Mouse (Mus musculus): Measurements from ENCODE around the gene Lnx2. TPM values are rescaled to one million over a fixed set of nuclear protein-coding genes. Genes with fewer than 3 reads are reported as not detected.

The Lnx2 gene
- polyA plus RNA-seq, 1 experiment from 2014 or later, result 9.3 TPM

- ATAC-seq (ENCODE audit: low FRiP score, low TSS enrichment), result 0 out of 2 replicates have a peak, but pooled peaks have one; percentile 54
- WGBS, result 8% methylated on average over 8 of the region's 8 CpGs
These were observed 93.2 kb downstream of the Lnx2 start for GRCm38 (mm10) chr5:146983216-146983615.

GRCm38 (mm10) chr5:146981376-146981775 lies 95.0 kb downstream of the Lnx2 start:
- no peaks in the 10 kb centered on the region for H3K36me3 ChIP-seq (ENCODE audit: control insufficient read depth, insufficient read depth, low read length)
- H3K4me3 ChIP-seq (ENCODE audit: low read depth, low read length), result no peak overlapping the region
- H3K4me1 ChIP-seq (replicated peaks; ENCODE audit: control insufficient read depth, insufficient read depth), result no peaks in the 10 kb centered on the region
- H3K9ac ChIP-seq (ENCODE audit: low read length), result no peak overlapping the region
- 79% methylated on average over 6 of the region's 6 CpGs for WGBS
- H3K9me3 ChIP-seq (ENCODE audit: control insufficient read depth, low read length), result no peaks in the 10 kb centered on the region
- no peak overlapping the region for H3K27ac ChIP-seq (replicated peaks)
- ATAC-seq (ENCODE audit: low FRiP score, low TSS enrichment) (no peak), DNase-seq (ENCODE audit: low spot score) (no peak)
- no peaks in the 10 kb centered on the region for H3K27me3 ChIP-seq (ENCODE audit: control insufficient read depth, insufficient read depth, low read length)
- H3K4me2 ChIP-seq (replicated peaks; ENCODE audit: low read depth), result no peak overlapping the region
- TF ChIP-seq EP300 (optimal IDR thresholded peaks at IDR 0.05) (no peak), CTCF (IDR thresholded peaks at IDR 0.05; ENCODE audit: low read depth) (no peak)

More at GRCm38 (mm10) chr5:146983216-146983615, 93.2 kb downstream of the Lnx2 start:
- Histone ChIP-seq H3K4me3 (ENCODE audit: low read depth, low read length) (no peak overlapping the region), H3K36me3 (ENCODE audit: control insufficient read depth, insufficient read depth, low read length) (no peaks in the 10 kb centered on the region), H3K4me1 (replicated peaks; ENCODE audit: control insufficient read depth, insufficient read depth) (no peaks in the 10 kb centered on the region), H3K9ac (ENCODE audit: low read length) (no peak overlapping the region), H3K27ac (replicated peaks) (no peak overlapping the region), H3K9me3 (ENCODE audit: control insufficient read depth, low read length) (no peaks in the 10 kb centered on the region), H3K4me2 (replicated peaks; ENCODE audit: low read depth) (no peak overlapping the region), H3K27me3 (ENCODE audit: control insufficient read depth, insufficient read depth, low read length) (no peaks in the 10 kb centered on the region)
- peak; percentile 94 for TF ChIP-seq CTCF (IDR thresholded peaks at IDR 0.05; ENCODE audit: low read depth)
- no peak for TF ChIP-seq EP300 (optimal IDR thresholded peaks at IDR 0.05)
- peak; percentile 74 for DNase-seq (ENCODE audit: low spot score)

DNA sequence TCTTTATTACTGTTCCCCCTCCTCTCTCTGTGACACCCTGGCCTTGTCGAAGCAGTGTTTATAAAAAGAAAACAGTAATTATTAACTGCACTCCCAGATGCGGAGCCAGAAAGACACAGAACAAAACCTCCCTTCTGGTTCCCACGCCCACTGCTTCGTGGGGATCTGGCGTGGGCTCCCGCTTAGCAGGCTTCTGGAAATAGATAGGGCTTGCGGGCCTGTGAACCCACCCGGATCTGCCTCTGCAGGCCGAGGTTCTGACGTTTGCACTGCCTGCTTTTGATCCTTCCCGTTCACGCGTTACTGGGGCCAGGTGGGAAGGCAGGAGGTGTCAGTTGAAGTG lies 101.6 kb downstream of the Lnx2 start:
- DNase-seq (ENCODE audit: low spot score), result no peak
- WGBS, result 16% methylated on average over 13 of the region's 13 CpGs
- TF ChIP-seq CTCF (IDR thresholded peaks at IDR 0.05; ENCODE audit: low read depth), result no peak
- H3K27me3 ChIP-seq (ENCODE audit: control insufficient read depth, insufficient read depth, low read length), result no peaks in the 10 kb centered on the region
- no peak overlapping the region for H3K4me3 ChIP-seq (ENCODE audit: low read depth, low read length)
- H3K9ac ChIP-seq (ENCODE audit: low read length), result no peak overlapping the region
- 0 out of 2 replicates have a peak overlapping the region, but pooled peaks have one; percentile 18 for H3K27ac ChIP-seq (replicated peaks)
- no peaks in the 10 kb centered on the region for H3K4me1 ChIP-seq (replicated peaks; ENCODE audit: control insufficient read depth, insufficient read depth)
- H3K9me3 ChIP-seq (ENCODE audit: control insufficient read depth, low read length), result no peaks in the 10 kb centered on the region
- ATAC-seq (ENCODE audit: low FRiP score, low TSS enrichment), result peak; percentile 10; the same call in 1 of the 2 replicates
- H3K4me2 ChIP-seq (replicated peaks; ENCODE audit: low read depth), result peak overlapping the region; percentile 18
- H3K36me3 ChIP-seq (ENCODE audit: control insufficient read depth, insufficient read depth, low read length), result no peaks in the 10 kb centered on the region

DNA sequence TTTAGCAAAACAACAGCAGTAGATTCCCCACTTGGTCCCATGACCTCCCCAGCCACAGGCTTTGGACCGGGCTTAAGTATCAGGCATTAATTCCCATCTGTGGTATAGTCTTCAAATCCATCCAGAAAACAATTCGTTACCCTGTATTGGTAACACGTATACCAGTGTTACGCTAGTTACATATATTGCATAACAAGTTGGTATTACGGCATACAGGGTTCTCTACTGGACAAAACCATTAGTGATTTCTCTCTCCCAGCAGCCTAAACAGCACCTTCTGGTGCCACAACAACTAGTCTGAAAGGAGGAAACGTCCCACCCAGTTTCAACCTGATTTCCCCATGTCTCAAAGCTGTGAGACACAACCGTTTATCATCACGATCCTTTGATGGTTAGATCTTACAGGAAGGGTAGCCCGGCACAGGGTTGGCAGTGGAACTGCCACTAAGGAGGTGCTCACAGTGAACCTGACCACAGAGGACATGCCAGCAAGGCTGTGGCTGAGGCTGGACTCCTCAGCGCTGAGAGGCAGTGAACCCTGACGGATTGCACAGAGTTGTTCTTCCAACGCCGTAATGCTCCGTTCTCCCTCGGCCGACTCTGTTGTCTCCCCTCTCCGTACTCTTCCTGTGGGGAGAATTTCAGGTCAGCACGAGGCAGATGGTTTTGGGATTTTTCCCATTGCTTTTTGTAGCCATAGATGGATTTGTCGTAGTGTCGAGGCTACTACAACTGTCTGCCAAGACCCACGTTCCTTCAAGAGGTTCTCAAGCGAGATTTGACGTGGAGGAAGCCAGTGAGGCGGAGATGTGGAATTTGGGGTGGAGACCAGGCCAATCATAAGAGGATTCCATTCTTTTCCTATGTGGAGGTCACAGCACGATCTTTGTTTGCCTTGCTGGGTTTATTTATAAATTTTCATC lies 102.3 kb downstream of the Lnx2 start:
- Histone ChIP-seq H3K9me3 (ENCODE audit: control insufficient read depth, low read length) (no peaks in the 10 kb centered on the region), H3K4me3 (ENCODE audit: low read depth, low read length) (no peak overlapping the region), H3K27ac (replicated peaks) (peak overlapping the region; percentile 69), H3K4me2 (replicated peaks; ENCODE audit: low read depth) (peak overlapping the region; percentile 18), H3K9ac (ENCODE audit: low read length) (no peak overlapping the region), H3K27me3 (ENCODE audit: control insufficient read depth, insufficient read depth, low read length) (no peaks in the 10 kb centered on the region), H3K4me1 (replicated peaks; ENCODE audit: control insufficient read depth, insufficient read depth) (no peaks in the 10 kb centered on the region), H3K36me3 (ENCODE audit: control insufficient read depth, insufficient read depth, low read length) (no peaks in the 10 kb centered on the region)
- no peak for TF ChIP-seq EP300 (optimal IDR thresholded peaks at IDR 0.05)
- no peak for TF ChIP-seq CTCF (IDR thresholded peaks at IDR 0.05; ENCODE audit: low read depth)
- WGBS, result 57% methylated on average over 25 of the region's 25 CpGs
- DNase-seq (ENCODE audit: low spot score) (no peak), ATAC-seq (ENCODE audit: low FRiP score, low TSS enrichment) (peak; percentile 21; the same call in 1 of the 2 replicates)

GRCm38 (mm10) chr5:146973353-146973752 lies 103.0 kb downstream of the Lnx2 start:
- no peak for ATAC-seq (ENCODE audit: low FRiP score, low TSS enrichment)

More at GRCm38 (mm10) chr5:146973353-146973752, 103.0 kb downstream of the Lnx2 start:
- WGBS, result 90% methylated on average over 9 of the region's 9 CpGs
- DNase-seq (ENCODE audit: low spot score), result no peak
- no peaks in the 10 kb centered on the region for H3K4me1 ChIP-seq (replicated peaks; ENCODE audit: control insufficient read depth, insufficient read depth)
- H3K27ac ChIP-seq (replicated peaks), result no peak overlapping the region
- H3K36me3 ChIP-seq (ENCODE audit: control insufficient read depth, insufficient read depth, low read length), result no peaks in the 10 kb centered on the region
- TF ChIP-seq CTCF (IDR thresholded peaks at IDR 0.05; ENCODE audit: low read depth) (no peak), EP300 (optimal IDR thresholded peaks at IDR 0.05) (no peak)
- no peak overlapping the region for H3K9ac ChIP-seq (ENCODE audit: low read length)
- no peaks in the 10 kb centered on the region for H3K27me3 ChIP-seq (ENCODE audit: control insufficient read depth, insufficient read depth, low read length)
- H3K4me2 ChIP-seq (replicated peaks; ENCODE audit: low read depth), result no peak overlapping the region
- no peaks in the 10 kb centered on the region for H3K9me3 ChIP-seq (ENCODE audit: control insufficient read depth, low read length)
- H3K4me3 ChIP-seq (ENCODE audit: low read depth, low read length), result no peak overlapping the region
